Mouse (Mus musculus) megakaryocyte, embryonic 14.5 days (primary cell): ENCODE data around the gene Hmgxb4.

Source experiments
- FLI1 ChIP-seq: IDR thresholded peaks from 2 replicates; pipeline ENCODE4 v1.6.1; 2012; ENCODE audit warnings: low read length, inconsistent platforms, mixed read lengths
- GATA1 ChIP-seq: IDR thresholded peaks from 3 replicates; pipeline ENCODE4 v1.6.1; 2012; ENCODE audit warnings: mixed read lengths, low read length, inconsistent platforms, borderline replicate concordance

DNA sequence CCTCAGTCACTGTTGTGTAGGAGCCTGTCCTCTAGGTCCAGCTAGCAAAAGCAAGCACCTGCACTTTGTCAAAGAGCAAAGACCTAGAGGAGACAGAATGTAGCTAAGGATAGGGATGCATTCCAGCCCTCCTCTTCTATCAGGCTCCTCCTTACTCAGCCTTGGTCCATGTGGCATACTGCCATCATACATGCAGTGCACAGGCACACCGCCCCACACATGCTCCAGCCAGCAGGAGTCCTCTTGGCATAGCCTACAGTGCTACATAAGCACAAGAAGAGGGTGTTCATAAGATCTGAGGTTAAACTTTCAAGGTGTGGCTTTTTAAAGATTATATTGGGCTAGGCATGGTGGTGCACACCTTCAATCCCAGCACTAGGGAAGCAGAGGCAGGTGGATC lies 81.7 kb downstream of the Hmgxb4 start:
- TF ChIP-seq FLI1 (no peak), GATA1 (no peak)
